Mouse (Mus musculus): ENCODE measurements around the gene Krt31. TPM values are rescaled to one million over a fixed set of nuclear protein-coding genes. Genes with fewer than 3 reads are reported as not detected.

Gene Krt31
- polyA plus RNA-seq (2012; rRNA removed): not detected in 2 replicates

DNA sequence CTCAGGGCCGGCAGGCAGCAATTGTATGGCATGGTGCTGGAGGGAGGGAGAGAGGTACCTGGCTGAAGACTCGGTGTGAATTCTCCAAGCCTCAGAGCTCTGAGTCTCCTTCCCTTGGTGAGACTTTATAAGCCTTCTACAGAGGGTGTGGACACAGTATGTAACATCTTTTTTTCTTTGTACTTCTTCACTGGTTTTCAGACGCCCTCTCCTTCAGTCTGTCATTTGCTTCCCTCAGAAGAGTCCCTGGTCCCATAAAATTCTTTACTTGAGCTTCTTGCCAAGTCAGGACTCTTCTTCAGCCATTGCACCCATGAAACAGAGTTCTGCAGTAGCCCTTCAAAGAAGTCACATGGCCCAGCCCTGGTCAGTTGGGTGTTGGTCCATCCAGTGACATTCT is at the start of gene Krt31:
Gene Krt31, minus strand, starts transcription at position 101 of the 400 bp plus-strand sequence.

DNA sequence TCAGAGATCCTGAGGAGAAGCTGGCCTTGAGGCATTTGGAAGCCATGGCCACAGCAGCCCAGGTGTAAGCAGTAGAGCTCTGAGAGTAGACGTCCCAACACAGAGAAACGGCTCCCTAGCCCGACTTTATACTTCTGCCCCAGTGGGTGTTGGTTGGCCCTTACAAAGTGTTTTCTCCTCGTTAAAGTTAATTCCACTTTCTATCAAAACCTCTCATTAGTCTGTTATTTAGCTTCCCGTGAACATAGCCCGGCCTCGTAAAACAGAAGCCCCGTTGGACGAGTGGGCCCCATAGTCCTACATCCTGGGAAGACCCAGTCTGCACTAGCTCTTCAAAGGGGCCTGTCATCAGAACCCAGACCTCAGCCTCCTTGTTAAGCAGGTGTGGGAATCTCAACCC is 45.8 kb upstream of the Krt31 start, which contains the start of gene Krt35:
Gene Krt35, minus strand, starts transcription at position 101 of the 400 bp plus-strand sequence.

DNA sequence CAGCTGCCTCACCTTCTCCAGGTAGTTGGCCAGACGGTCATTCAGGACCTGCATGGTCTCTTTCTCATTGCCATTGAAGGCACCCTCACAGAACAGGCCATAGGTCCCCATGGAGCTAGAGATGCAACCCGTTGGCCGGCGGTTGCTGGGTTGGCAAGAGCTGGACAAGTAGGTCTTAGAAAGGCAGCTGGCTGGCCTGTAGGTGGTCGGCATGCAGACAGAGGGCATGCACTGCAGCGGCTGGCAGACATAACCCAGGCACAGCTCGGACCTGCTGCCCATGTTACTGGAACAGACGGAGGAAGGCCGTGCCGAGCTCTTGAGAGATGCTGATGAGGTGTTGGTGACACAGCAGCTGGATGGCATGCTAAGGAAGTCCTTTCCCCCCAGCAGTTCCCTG is 37.5 kb upstream of the Krt31 start, which contains the start of gene Krt32:
Gene Krt32, minus strand, starts transcription at position 366 of the 400 bp plus-strand sequence.

DNA sequence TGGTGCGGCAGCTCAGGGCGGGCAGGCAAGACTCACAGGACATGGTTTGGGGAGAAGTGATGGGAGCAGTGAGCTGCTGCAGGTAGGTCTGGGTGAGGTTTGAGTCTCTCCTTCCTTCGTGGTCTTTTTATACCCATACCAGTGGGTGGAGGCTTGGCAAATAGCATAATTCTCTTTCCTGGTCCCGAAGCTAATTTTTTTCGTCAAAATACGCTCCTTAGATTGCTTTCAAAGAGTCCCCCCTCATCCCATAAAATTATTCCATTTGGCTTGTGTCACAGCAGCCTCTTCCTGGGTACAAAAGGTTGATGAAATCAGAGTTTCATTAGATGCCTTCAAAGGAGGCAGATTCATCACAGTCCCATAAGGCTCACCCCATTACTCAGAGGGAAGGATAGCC is 8.9 kb downstream of the Krt31 start, which contains the start of gene Krt34:
Gene Krt34, minus strand, starts transcription at position 101 of the 400 bp plus-strand sequence.

DNA sequence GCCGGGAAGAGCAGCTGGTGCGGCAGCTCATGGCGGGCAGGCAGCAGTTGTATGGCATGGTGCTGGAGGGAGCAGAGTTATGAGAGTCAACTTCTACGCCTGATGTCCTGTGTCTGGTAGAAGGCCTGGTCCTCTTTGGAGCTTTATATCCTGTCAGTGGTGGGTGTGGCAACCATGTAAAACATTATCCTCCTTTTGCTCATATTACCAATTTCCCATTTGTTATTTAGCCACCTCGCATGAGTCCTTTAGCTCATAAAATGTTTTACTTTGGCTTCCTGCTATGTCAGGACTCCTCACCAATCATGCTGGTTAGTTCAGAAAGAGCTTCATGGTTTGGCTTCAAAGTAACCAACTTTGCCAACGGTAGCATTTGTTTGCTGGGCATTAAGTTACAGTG is 20.6 kb downstream of the Krt31 start, which contains the start of gene Krt33b:
Gene Krt33b, minus strand, starts transcription at position 101 of the 400 bp plus-strand sequence.

DNA sequence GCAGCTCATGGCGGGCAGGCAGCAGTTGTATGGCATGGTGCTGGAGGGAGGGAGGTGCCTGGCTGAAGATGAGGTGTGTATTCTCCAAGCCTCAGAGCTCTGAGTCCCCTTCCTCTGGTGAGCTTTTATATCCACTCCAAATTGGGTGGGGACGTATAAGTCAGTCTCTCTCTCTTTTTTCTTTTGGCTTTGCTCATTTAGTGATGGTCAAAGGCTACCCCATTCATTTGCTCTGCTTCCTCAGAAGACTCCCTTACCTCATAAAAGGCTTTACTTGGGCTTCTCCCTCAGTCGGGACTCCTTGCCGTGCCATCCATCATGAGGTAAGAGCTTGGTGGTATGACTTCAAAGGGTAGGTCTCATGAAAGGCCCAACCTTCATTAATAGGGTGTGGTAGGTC is 34.2 kb downstream of the Krt31 start, which contains the start of gene Krt33a:
Gene Krt33a, minus strand, starts transcription at position 101 of the 400 bp plus-strand sequence.

Other genes starting within 250 kb of the Krt31 start
- not detected in 2 replicates for gene Gm11554, start 246.1 kb downstream of the Krt31 start, polyA plus RNA-seq (2012; rRNA removed)
- not detected in 2 replicates for gene Krtap4-13, start 240.7 kb downstream of the Krt31 start, polyA plus RNA-seq (2012; rRNA removed)
- not detected in 2 replicates for gene Gm11564, start 234.9 kb downstream of the Krt31 start, polyA plus RNA-seq (2012; rRNA removed)
- gene 2300003K06Rik, start 212.5 kb downstream of the Krt31 start, polyA plus RNA-seq (2012; rRNA removed): not detected in 2 replicates
- gene Krtap4-16, start 198.9 kb downstream of the Krt31 start, polyA plus RNA-seq (2012; rRNA removed): not detected in 2 replicates
- gene Gm11568, start 192.6 kb downstream of the Krt31 start, polyA plus RNA-seq (2012; rRNA removed): not detected in 2 replicates
- not detected in 2 replicates for gene Gm11559, start 186.1 kb downstream of the Krt31 start, polyA plus RNA-seq (2012; rRNA removed)
- not detected in 2 replicates for gene Krtap9-1, start 177.2 kb downstream of the Krt31 start, polyA plus RNA-seq (2012; rRNA removed)
- not detected in 2 replicates for gene Gm11567, start 171.4 kb downstream of the Krt31 start, polyA plus RNA-seq (2012; rRNA removed)
- 0.13 TPM in 1 of 2 replicates, not detected in the other for gene Krtap31-1, start 142.6 kb downstream of the Krt31 start, polyA plus RNA-seq (2012; rRNA removed)
- not detected in 2 replicates for gene Gm11565, start 135.8 kb downstream of the Krt31 start, polyA plus RNA-seq (2012; rRNA removed)
- not detected in 2 replicates for gene Krtap31-2, start 114.3 kb downstream of the Krt31 start, polyA plus RNA-seq (2012; rRNA removed)
- gene Krtap9-5, start 102.1 kb downstream of the Krt31 start, polyA plus RNA-seq (2012; rRNA removed): not detected in 2 replicates
- gene Krtap29-1, start 71.5 kb downstream of the Krt31 start, polyA plus RNA-seq (2012; rRNA removed): not detected in 2 replicates
- gene Krtap16-1, start 64.0 kb downstream of the Krt31 start, polyA plus RNA-seq (2012; rRNA removed): not detected in 2 replicates
- gene Krtap17-1, start 56.6 kb downstream of the Krt31 start, polyA plus RNA-seq (2012; rRNA removed): 0.52 and 0.53 TPM in 2 replicates
- gene Krt33a, start 34.3 kb downstream of the Krt31 start, polyA plus RNA-seq (2012; rRNA removed): 0.04 TPM in 1 of 2 replicates, not detected in the other
- 0.11 TPM in 1 of 2 replicates, not detected in the other for gene Krt33b, start 20.7 kb downstream of the Krt31 start, polyA plus RNA-seq (2012; rRNA removed)
- not detected in 2 replicates for gene Krt34, start 9.0 kb downstream of the Krt31 start, polyA plus RNA-seq (2012; rRNA removed)
- 0.08 TPM in 1 of 2 replicates, not detected in the other for gene Krt32, start 37.7 kb upstream of the Krt31 start, polyA plus RNA-seq (2012; rRNA removed)
- gene Krt35, start 45.7 kb upstream of the Krt31 start, polyA plus RNA-seq (2012; rRNA removed): not detected in 2 replicates
- gene Krt36, start 55.1 kb upstream of the Krt31 start, polyA plus RNA-seq (2012; rRNA removed): 0.04 TPM in 1 of 2 replicates, not detected in the other
- gene Krt13, start 71.0 kb upstream of the Krt31 start, polyA plus RNA-seq (2012; rRNA removed): 0.03 and 5.1 TPM in 2 replicates
- gene Krt15, start 85.4 kb upstream of the Krt31 start, polyA plus RNA-seq (2012; rRNA removed): 0.32 and 9.2 TPM in 2 replicates
- 5.8 and 82.5 TPM in 2 replicates for gene Krt19, start 98.1 kb upstream of the Krt31 start, polyA plus RNA-seq (2012; rRNA removed)
- 0.12 and 0.16 TPM in 2 replicates for gene Krt9, start 142.7 kb upstream of the Krt31 start, polyA plus RNA-seq (2012; rRNA removed)
- 0.53 and 25.9 TPM in 2 replicates for gene Krt14, start 157.0 kb upstream of the Krt31 start, polyA plus RNA-seq (2012; rRNA removed)
- 0.05 and 5.7 TPM in 2 replicates for gene Krt16, start 198.4 kb upstream of the Krt31 start, polyA plus RNA-seq (2012; rRNA removed)
- gene Krt17, start 210.5 kb upstream of the Krt31 start, polyA plus RNA-seq (2012; rRNA removed): 0.47 and 2.3 TPM in 2 replicates
- 0.08 TPM in 1 of 2 replicates, not detected in the other for gene Krt42, start 219.3 kb upstream of the Krt31 start, polyA plus RNA-seq (2012; rRNA removed)

All from central nervous system, embryonic 18 days (tissue).